Mouse (Mus musculus) C2C12 (cell line): ENCODE data around the gene Cyp2d40.

Source experiments
- CEBPB ChIP-seq: IDR thresholded peaks from one replicate; pipeline ENCODE4 v1.6.1; 2011; ENCODE audit warnings: low read depth, mild to moderate bottlenecking, control low read depth, moderate library complexity
- CTCF ChIP-seq: IDR thresholded peaks from one replicate; pipeline ENCODE4 v1.5.1; 2011; ENCODE audit not compliant: control insufficient read depth, insufficient read depth, insufficient read length
- FOSL1 ChIP-seq: IDR thresholded peaks from one replicate; pipeline ENCODE4 v1.8.0; 2011; ENCODE audit warnings: mild to moderate bottlenecking, low read length; ENCODE audit not compliant: poor library complexity, insufficient read depth, severe bottlenecking
- MAX ChIP-seq: IDR thresholded peaks from one replicate; pipeline ENCODE4 v1.6.1; 2011; ENCODE audit warnings: mild to moderate bottlenecking, control low read depth
- MYOD1 ChIP-seq: IDR thresholded peaks from one replicate; pipeline ENCODE4 v1.6.1; 2011; ENCODE audit warnings: low read depth; ENCODE audit not compliant: control insufficient read depth, insufficient read length
- MYOG ChIP-seq: IDR thresholded peaks from one replicate; pipeline ENCODE4 v1.6.1; 2011; ENCODE audit not compliant: control insufficient read depth, insufficient read length; ENCODE audit errors: extremely low read depth
- USF1 ChIP-seq: IDR thresholded peaks from one replicate; pipeline ENCODE4 v1.6.1; 2011; ENCODE audit warnings: low read depth, mild to moderate bottlenecking, control low read depth, moderate library complexity

DNA sequence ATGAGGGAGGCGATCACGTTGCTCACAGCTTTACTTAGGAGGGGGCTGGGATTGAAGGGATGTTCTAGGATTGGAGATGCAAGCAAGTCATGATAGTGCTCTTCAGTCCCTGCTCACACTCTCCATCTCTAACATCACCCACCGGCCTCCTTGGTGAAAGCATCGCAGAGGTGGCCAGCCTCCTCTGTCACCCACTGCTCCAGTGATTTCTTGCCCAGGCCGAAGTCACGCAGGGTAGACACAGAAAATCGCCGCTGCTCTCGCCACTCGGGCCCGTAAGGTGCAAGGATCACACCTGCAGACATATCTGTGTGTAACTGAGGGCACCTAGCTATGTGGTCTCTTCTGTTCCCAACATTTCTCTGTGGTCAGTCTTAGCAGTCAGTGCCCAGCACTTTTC is 28.6 kb upstream of the Cyp2d40 start:
- TF ChIP-seq MAX (no peak), CTCF (no peak), USF1 (no peak), MYOG (no peak), FOSL1 (no peak), MYOD1 (no peak), CEBPB (no peak)
